Comparison of ENCODE assay signal across 9 mouse cellular contexts in genomic region chr17:64375327-64375726, GRCm38 (mm10). TPM values are rescaled to one million over a fixed set of nuclear protein-coding genes. Genes with fewer than 3 reads are reported as not detected.
DNase-seq lines count a peak whose midpoint lies in the region; ATAC-seq and TF ChIP-seq lines count a peak whose summit lies in the region.
"Had no signal": no experiment of that assay in that cellular context is flagged by ENCODE, and none has a peak within 500 bp of the region (broad histone marks: within the 10 kb centered on the region; RNA-seq: fewer than 3 reads in every experiment).

No protein-coding gene starts in this region.

- H3K27me3 ChIP-seq in CH12.LX (replicated peaks) = no peaks in the 10 kb centered on the region
- H3K27me3 ChIP-seq in embryonic facial prominence, embryonic 14.5 days (replicated peaks; ENCODE audit: control insufficient read depth, insufficient read depth, low read length) = no peaks in the 10 kb centered on the region
- no peaks in the 10 kb centered on the region for H3K27me3 ChIP-seq in heart, embryonic 10.5 days (ENCODE audit: insufficient read depth, poor library complexity, severe bottlenecking)
- no peaks in the 10 kb centered on the region for H3K27me3 ChIP-seq in liver, postnatal 0 days (ENCODE audit: insufficient read depth, low read length)
- H3K27me3 ChIP-seq in neural tube, embryonic 14.5 days (ENCODE audit: control insufficient read depth, insufficient read depth, low read length) = no peaks in the 10 kb centered on the region
- H3K27me3 ChIP-seq: heart, embryonic 13.5 days had no signal

- H3K9me3 ChIP-seq in CH12.LX (replicated peaks; ENCODE audit: low read length) = no peaks in the 10 kb centered on the region
- no peaks in the 10 kb centered on the region for H3K9me3 ChIP-seq in embryonic facial prominence, embryonic 14.5 days (ENCODE audit: control insufficient read depth, low read length)
- H3K9me3 ChIP-seq in heart, embryonic 10.5 days = no peaks in the 10 kb centered on the region
- no peaks in the 10 kb centered on the region for H3K9me3 ChIP-seq in liver, postnatal 0 days (ENCODE audit: low read length)
- H3K9me3 ChIP-seq in neural tube, embryonic 14.5 days (ENCODE audit: control insufficient read depth, low read length) = no peaks in the 10 kb centered on the region
- H3K9me3 ChIP-seq: heart, embryonic 13.5 days had no signal

- H3K4me1 ChIP-seq in CH12.LX (ENCODE audit: control insufficient read depth in 1 of 2, insufficient read depth in 2 of 2) = no peaks in the 10 kb centered on the region
- H3K4me1 ChIP-seq in embryonic facial prominence, embryonic 14.5 days (ENCODE audit: control insufficient read depth, insufficient read depth, low read length) = no peaks in the 10 kb centered on the region
- no peaks in the 10 kb centered on the region for H3K4me1 ChIP-seq in heart, embryonic 10.5 days
- H3K4me1 ChIP-seq in liver, postnatal 0 days (ENCODE audit: insufficient read depth) = no peaks in the 10 kb centered on the region
- H3K4me1 ChIP-seq in neural tube, embryonic 14.5 days (ENCODE audit: control insufficient read depth, insufficient read depth, low read length) = no peaks in the 10 kb centered on the region
- H3K4me1 ChIP-seq: heart, embryonic 13.5 days had no signal

- DNase-seq in CH12.LX (ENCODE audit: extremely low read depth) = peak; percentile 67
- DNase-seq in adrenal gland, postnatal 36 days = peak; percentile 80 to 84
- DNase-seq in embryonic facial prominence, embryonic 14.5 days (ENCODE audit: low spot score) = peak; percentile 58
- peak; percentile 86 for DNase-seq in heart, embryonic 10.5 days (ENCODE audit: low spot score)
- peak; percentile 77 for DNase-seq in kidney, postnatal 25 days
- DNase-seq in liver, postnatal 0 days = peak; percentile 72
- peak; percentile 21 to 30 for DNase-seq in thymus, adult 18-20 months

- peak; percentile 72; the same call in 1 of the 2 replicates for ATAC-seq in embryonic facial prominence, embryonic 14.5 days (ENCODE audit: low read depth)
- peak; percentile 44; the same call in 1 of the 2 replicates for ATAC-seq in liver, postnatal 0 days
- ATAC-seq in neural tube, embryonic 14.5 days (ENCODE audit: low read depth) = peak; percentile 75

- TF ChIP-seq RAD21 in CH12.LX (IDR thresholded peaks at IDR 0.05; ENCODE audit: low read depth, low read length) = peak; percentile 62

- no peak overlapping the region for H3K9ac ChIP-seq in CH12.LX (ENCODE audit: insufficient read depth, low read depth)
- no peak overlapping the region for H3K9ac ChIP-seq in embryonic facial prominence, embryonic 14.5 days (ENCODE audit: low read depth, low read length)
- no peak overlapping the region for H3K9ac ChIP-seq in liver, postnatal 0 days (replicated peaks)
- no peak overlapping the region for H3K9ac ChIP-seq in neural tube, embryonic 14.5 days (replicated peaks; ENCODE audit: low read depth, low read length)
- H3K9ac ChIP-seq: heart, embryonic 13.5 days had no signal

- no peak for TF ChIP-seq EP300 in CH12.LX (IDR thresholded peaks at IDR 0.05; ENCODE audit: low read length)
- no peak for TF ChIP-seq EP300 in liver, postnatal 0 days (IDR thresholded peaks at IDR 0.05; ENCODE audit: low read depth)

- in situ Hi-C loops in CH12.LX (cut with MboI; ENCODE audit: low pct_ligation_motif_present, low pct_unique_long_range_greater_than_20kb, low sequenced_read_pairs) = loop anchor here (25.0 kb wide), 2 partner anchors 338 to 413 kb away; no protein-coding TSS in a partner anchor

- dilution Hi-C loops in CH12.LX (cut with MboI; ENCODE audit: extremely low pct_ligation_motif_present, extremely low pct_unique_long_range_greater_than_20kb, low sequenced_read_pairs) = no loop called here

- no peak for TF ChIP-seq POLR2A in CH12.LX (IDR thresholded peaks at IDR 0.05; ENCODE audit: low read depth, low read length)

- no peak overlapping the region for H3K27ac ChIP-seq in CH12.LX (ENCODE audit: insufficient read depth, low read depth)
- no peak overlapping the region for H3K27ac ChIP-seq in embryonic facial prominence, embryonic 14.5 days (replicated peaks; ENCODE audit: low read depth, low read length)
- no peak overlapping the region for H3K27ac ChIP-seq in heart, embryonic 10.5 days
- no peak overlapping the region for H3K27ac ChIP-seq in liver, postnatal 0 days (ENCODE audit: low read depth)
- H3K27ac ChIP-seq in neural tube, embryonic 14.5 days (ENCODE audit: low read depth, low read length) = no peak overlapping the region
- H3K27ac ChIP-seq: heart, embryonic 13.5 days had no signal

- no peaks in the 10 kb centered on the region for H3K79me2 ChIP-seq in CH12.LX (replicated peaks; ENCODE audit: control insufficient read depth, extremely low read depth, insufficient read depth, poor library complexity, severe bottlenecking)

- 71% methylated on average over 4 of the region's 4 CpGs for WGBS in embryonic facial prominence, embryonic 14.5 days
- 61% methylated on average over 4 of the region's 4 CpGs for WGBS in heart, embryonic 10.5 days
- 64% methylated on average over 4 of the region's 4 CpGs for WGBS in liver, postnatal 0 days (ENCODE audit: insufficient replicate concordance)
- 71% methylated on average over 4 of the region's 4 CpGs for WGBS in neural tube, embryonic 14.5 days

- no peaks in the 10 kb centered on the region for H3K36me3 ChIP-seq in CH12.LX (replicated peaks in 1 of 2; ENCODE audit: control insufficient read depth in 1 of 2, insufficient read depth in 1 of 2, low read length in 1 of 2)
- no peaks in the 10 kb centered on the region for H3K36me3 ChIP-seq in embryonic facial prominence, embryonic 14.5 days (ENCODE audit: control insufficient read depth, insufficient read depth, low read length)
- no peaks in the 10 kb centered on the region for H3K36me3 ChIP-seq in heart, embryonic 10.5 days
- no peaks in the 10 kb centered on the region for H3K36me3 ChIP-seq in liver, postnatal 0 days (replicated peaks; ENCODE audit: insufficient read depth, low read length)
- H3K36me3 ChIP-seq in neural tube, embryonic 14.5 days (ENCODE audit: control insufficient read depth, insufficient read depth, low read length) = no peaks in the 10 kb centered on the region
- H3K36me3 ChIP-seq: heart, embryonic 13.5 days had no signal

- no peak overlapping the region for H3K4me3 ChIP-seq in CH12.LX (replicated peaks in 1 of 3; ENCODE audit: low read depth in 2 of 3, low read length in 2 of 3, poor library complexity in 1 of 3)
- no peak overlapping the region for H3K4me3 ChIP-seq in embryonic facial prominence, embryonic 14.5 days (ENCODE audit: low read depth, low read length)
- no peak overlapping the region for H3K4me3 ChIP-seq in heart, embryonic 10.5 days
- no peak overlapping the region for H3K4me3 ChIP-seq in liver, postnatal 0 days (ENCODE audit: low read depth, low read length)
- no peak overlapping the region for H3K4me3 ChIP-seq in neural tube, embryonic 14.5 days (ENCODE audit: low read depth, low read length)
- H3K4me3 ChIP-seq: heart, embryonic 13.5 days had no signal

- no peak overlapping the region for H3K4me2 ChIP-seq in CH12.LX (ENCODE audit: insufficient read depth, low read depth, poor library complexity, severe bottlenecking)
- H3K4me2 ChIP-seq in embryonic facial prominence, embryonic 14.5 days (ENCODE audit: low read depth, low read length) = no peak overlapping the region
- no peak overlapping the region for H3K4me2 ChIP-seq in liver, postnatal 0 days (ENCODE audit: low read depth, low read length)
- H3K4me2 ChIP-seq in neural tube, embryonic 14.5 days (ENCODE audit: low read depth, low read length) = no peak overlapping the region
- H3K4me2 ChIP-seq: heart, embryonic 13.5 days had no signal

- peak; percentile 45 to 86; a peak in 3 of 4 replicates for TF ChIP-seq CTCF in CH12.LX (conservative IDR thresholded peaks at IDR 0.05 in 1 of 2, IDR thresholded peaks at IDR 0.05 in 1 of 2; ENCODE audit: low read depth in 2 of 2, low read length in 2 of 2)
- peak; percentile 91 for TF ChIP-seq CTCF in liver, postnatal 0 days (IDR thresholded peaks at IDR 0.05; ENCODE audit: low read depth)

TF ChIP-seq in CH12.LX, 34 proteins besides CTCF, POLR2A, EP300 and RAD21:
- TF ChIP-seq ELF1 (IDR thresholded peaks at IDR 0.05; ENCODE audit: low read depth, low read length) (no peak), NELFE (IDR thresholded peaks at IDR 0.05; ENCODE audit: low read depth, low read length) (no peak), ZNF384 (IDR thresholded peaks at IDR 0.05; ENCODE audit: low read depth, low read length) (no peak), PAX5 (IDR thresholded peaks at IDR 0.05; ENCODE audit: low read length) (no peak), E2F4 (IDR thresholded peaks at IDR 0.05; ENCODE audit: insufficient replicate concordance, low read depth, low read length) (no peak), TCF12 (IDR thresholded peaks at IDR 0.05; ENCODE audit: low read depth, low read length) (no peak), ZC3H11A (IDR thresholded peaks at IDR 0.05; ENCODE audit: low read depth, low read length) (peak; percentile 20; the same call in 1 of the 2 replicates), SMC3 (IDR thresholded peaks at IDR 0.05; ENCODE audit: low read depth, low read length) (peak; percentile 91), USF2 (conservative IDR thresholded peaks at IDR 0.05; ENCODE audit: low read depth, low read length) (no peak), KAT2A (IDR thresholded peaks at IDR 0.05; ENCODE audit: insufficient replicate concordance, low read length) (no peak)

RNA-seq across cellular contexts. Expression of gene Pja2, which starts 43.6 kb away (rescaled TPM):
- total RNA-seq in CH12.LX (2012; rRNA removed) = 9.1 and 10.9 TPM in 2 replicates
- total RNA-seq in CH12.LX (2014; rRNA removed) = 13.9 and 14.7 TPM in 2 replicates
- 12.9 and 16.2 TPM in 2 replicates for polyA plus RNA-seq in CH12.LX (2012; ENCODE audit: insufficient read length, low read depth)
- 10 to 100 TPM; 73.0 to 82.3 TPM for total RNA-seq in adrenal gland, postnatal 36 days (2021)
- 102 and 105 TPM in 2 replicates for polyA plus RNA-seq in embryonic facial prominence, embryonic 14.5 days (2014; fragmentation: Nextera tagmentation; extraction: Ambion mirVana)
- 70.9 and 85.2 TPM in 2 replicates for polyA plus RNA-seq in heart, embryonic 10.5 days (2016; fragmentation: Nextera tagmentation; extraction: Ambion mirVana)
- polyA plus RNA-seq in liver, postnatal 0 days (2015; fragmentation: Nextera tagmentation; extraction: Ambion mirVana) = 12.3 and 14.6 TPM in 2 replicates
- 239 and 243 TPM in 2 replicates for polyA plus RNA-seq in neural tube, embryonic 14.5 days (2014; fragmentation: Nextera tagmentation; extraction: Ambion mirVana)

Comparison
In these comparisons a context has a peak if more than half of its experiments do, and no peak if none do; other contexts are left out.
1. DNase-seq: peak in every context shown above with its lines; median percentile 86 in heart, embryonic 10.5 days; 82 in adrenal gland, postnatal 36 days; 77 in kidney, postnatal 25 days; 72 in liver, postnatal 0 days; 67 in CH12.LX; 58 in embryonic facial prominence, embryonic 14.5 days; 26 in thymus, adult 18-20 months.